Mouse (Mus musculus): Measurements from ENCODE around the gene Olfr10.

Olfr10 gene

DNA sequence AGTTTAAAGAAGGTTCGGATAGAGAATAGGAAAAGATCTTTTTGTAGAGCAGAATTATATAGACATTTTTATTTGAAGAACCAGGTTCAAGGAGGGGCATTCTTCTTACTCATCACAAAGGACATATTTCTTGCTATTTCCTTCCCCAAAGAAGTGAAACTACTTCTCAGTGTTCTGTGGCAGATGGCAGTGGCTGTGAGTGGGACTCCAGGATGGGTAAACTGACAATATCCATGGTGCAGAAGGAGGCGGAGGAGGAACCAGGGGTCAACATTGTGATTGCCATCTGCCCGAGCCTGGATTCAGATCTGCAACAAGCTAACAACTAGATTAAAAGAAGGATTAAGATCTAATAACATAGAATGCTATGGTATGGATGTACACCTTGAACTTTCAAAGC, 22.2 kb downstream of the Olfr10 start:
- no peak for DNase-seq (ENCODE audit: low spot score)

- DNase-seq (ENCODE audit: low spot score) = no peak
Observed at GRCm38 (mm10) chr11:49329686-49330085, 25.1 kb downstream of the Olfr10 start.

- DNase-seq (ENCODE audit: low spot score) = no peak
Observed at GRCm38 (mm10) chr11:49334888-49335287, 30.3 kb downstream of the Olfr10 start, which contains the start of gene Olfr1390. Gene Olfr1390, plus strand, starts transcription at chr11:49335188.

DNA sequence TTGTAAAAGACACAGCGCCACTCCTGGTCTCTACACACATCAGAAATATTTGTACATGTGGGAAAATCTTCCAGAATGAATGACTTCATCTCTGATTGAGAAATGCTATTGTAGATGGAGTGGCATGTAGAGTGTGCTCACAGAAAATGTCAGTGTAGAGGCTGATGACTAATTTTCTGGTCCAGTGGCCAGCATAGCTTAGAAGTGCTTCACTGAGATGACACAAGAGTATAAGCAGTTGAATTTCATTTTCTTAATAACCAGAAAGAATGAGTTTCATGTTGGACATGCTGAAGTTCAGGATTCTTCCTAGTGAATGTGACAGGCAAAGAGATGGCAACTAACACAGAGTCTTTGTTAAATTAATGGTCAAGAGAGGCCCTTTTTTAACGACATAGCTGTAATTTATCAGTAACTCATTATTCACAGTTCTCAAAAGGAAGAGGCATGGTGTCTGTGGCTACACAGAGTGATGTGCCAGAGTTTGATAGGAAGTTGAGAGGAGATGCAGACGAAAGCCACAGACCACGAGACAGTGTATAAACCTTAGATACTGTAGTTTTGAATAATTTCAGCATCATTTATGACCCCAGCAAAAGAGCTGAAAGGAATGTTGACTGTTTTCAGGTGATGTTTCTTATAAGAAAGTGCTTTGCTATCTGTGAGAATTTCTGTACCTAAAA, 32.8 kb downstream of the Olfr10 start:
- DNase-seq (ENCODE audit: low spot score) = no peak
